Mouse (Mus musculus): ENCODE results near the gene Batf3. TPM values are rescaled to one million over a fixed set of nuclear protein-coding genes. Genes with fewer than 3 reads are reported as not detected.

The Batf3 gene
- polyA plus RNA-seq, 1 experiment, result 4.8 TPM

DNA sequence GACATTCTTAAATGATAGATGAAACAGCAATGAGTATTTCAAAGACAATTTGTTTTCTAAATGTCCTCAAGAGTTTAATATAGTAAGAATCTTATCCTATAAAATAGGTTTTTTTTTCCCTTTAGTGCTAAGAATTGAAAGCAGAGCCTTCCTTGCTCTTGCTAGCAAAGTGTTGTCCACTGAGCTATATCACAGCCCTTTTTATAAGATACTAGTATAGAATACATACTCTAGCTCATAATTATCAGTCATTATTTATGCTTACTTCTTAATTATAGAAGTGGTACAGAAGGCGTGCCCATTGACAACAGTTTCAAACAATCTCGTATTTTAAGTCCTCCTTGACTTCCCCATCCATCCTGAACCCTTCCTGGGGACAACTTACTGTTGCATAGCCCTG, 33.1 kb upstream of the Batf3 start:
- H3K27ac ChIP-seq (ENCODE audit: insufficient read depth, low read length), result no peak overlapping the region
- H3K4me3 ChIP-seq (ENCODE audit: insufficient read depth, low read length), result no peak overlapping the region
- no peak for TF ChIP-seq POLR2A (IDR thresholded peaks at IDR 0.05; ENCODE audit: extremely low read depth, insufficient read depth, low read length)
- no peak for TF ChIP-seq CTCF (IDR thresholded peaks at IDR 0.05; ENCODE audit: extremely low read depth, insufficient read depth, low read length)
- H3K4me1 ChIP-seq (ENCODE audit: control insufficient read depth, insufficient read depth, low read length), result peaks cover 2% of the 10 kb centered on the region; the same call in 1 of the 2 replicates

DNA sequence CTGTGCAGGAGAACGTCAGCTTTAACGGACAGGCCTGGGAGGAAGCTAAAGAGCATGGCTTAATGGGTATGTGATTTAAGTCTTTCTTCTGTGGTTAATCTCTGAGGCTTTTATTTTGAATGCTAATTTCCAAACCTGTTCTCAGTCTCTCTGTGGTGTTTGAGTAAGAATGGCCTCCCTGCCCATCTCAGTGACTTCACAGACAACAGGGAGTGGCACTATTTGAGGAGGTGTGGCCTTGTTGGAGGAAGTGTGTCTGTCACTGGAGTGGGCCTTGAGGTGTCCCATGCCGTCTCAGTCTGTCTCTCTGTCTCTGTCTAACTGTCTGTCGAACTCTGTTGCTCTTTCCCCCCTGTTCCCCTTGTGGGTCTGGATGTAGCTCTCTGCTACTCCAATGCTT, 32.5 kb upstream of the Batf3 start:
- H3K4me3 ChIP-seq (ENCODE audit: insufficient read depth, low read length), result no peak overlapping the region
- no peak for TF ChIP-seq CTCF (IDR thresholded peaks at IDR 0.05; ENCODE audit: extremely low read depth, insufficient read depth, low read length)
- no peak for TF ChIP-seq POLR2A (IDR thresholded peaks at IDR 0.05; ENCODE audit: extremely low read depth, insufficient read depth, low read length)
- H3K27ac ChIP-seq (ENCODE audit: insufficient read depth, low read length), result no peak overlapping the region
- peaks cover 2% of the 10 kb centered on the region; the same call in 1 of the 2 replicates for H3K4me1 ChIP-seq (ENCODE audit: control insufficient read depth, insufficient read depth, low read length)

DNA sequence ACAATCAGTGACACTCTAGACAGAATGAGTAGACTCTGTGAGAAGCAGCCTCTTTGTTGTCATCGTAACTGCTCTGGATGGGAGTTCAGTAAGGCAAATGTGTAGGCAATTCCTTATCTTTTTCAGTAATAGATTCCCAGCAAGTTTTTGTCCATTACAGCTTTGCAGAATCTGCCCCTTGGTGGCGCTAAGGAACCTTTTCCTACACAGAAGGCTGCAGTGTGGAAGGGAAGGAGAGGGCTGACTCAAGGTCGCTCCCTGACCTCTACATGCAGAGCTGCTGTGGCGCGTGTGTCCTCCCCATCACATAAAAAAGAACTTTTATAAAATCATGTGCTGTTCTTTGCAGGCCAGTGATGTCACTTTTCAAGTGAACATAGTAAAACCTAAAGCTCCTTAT, 29.3 kb upstream of the Batf3 start:
- Histone ChIP-seq H3K4me1 (ENCODE audit: control insufficient read depth, insufficient read depth, low read length) (no peaks in the 10 kb centered on the region), H3K27ac (ENCODE audit: insufficient read depth, low read length) (no peak overlapping the region), H3K4me3 (ENCODE audit: insufficient read depth, low read length) (no peak overlapping the region)
- TF ChIP-seq POLR2A (IDR thresholded peaks at IDR 0.05; ENCODE audit: extremely low read depth, insufficient read depth, low read length), result no peak
- TF ChIP-seq CTCF (IDR thresholded peaks at IDR 0.05; ENCODE audit: extremely low read depth, insufficient read depth, low read length), result 0 out of 2 replicates have a peak, but pooled peaks have one; percentile 13

DNA sequence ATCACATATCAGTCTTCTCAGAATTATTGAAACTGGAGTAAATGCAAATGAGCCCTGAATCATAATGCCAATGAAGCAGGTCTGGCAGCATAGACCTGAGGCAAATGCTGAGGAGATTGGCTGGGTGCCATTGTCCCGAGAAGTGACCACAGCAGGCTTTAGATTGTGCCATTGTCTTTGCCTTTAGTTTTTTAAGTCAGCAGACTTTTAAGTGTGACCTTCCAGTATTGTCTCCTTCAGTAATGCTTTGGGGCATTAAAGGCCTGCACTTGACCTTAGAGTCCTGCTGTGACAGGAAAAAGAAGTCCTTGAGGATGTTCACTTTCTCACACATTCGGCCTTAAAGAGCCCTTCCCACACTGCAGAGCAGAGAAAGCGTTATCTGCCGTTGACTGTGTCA, 27.4 kb upstream of the Batf3 start:
- no peak overlapping the region for H3K4me3 ChIP-seq (ENCODE audit: insufficient read depth, low read length)
- H3K4me1 ChIP-seq (ENCODE audit: control insufficient read depth, insufficient read depth, low read length), result no peaks in the 10 kb centered on the region
- TF ChIP-seq CTCF (IDR thresholded peaks at IDR 0.05; ENCODE audit: extremely low read depth, insufficient read depth, low read length), result no peak
- no peak for TF ChIP-seq POLR2A (IDR thresholded peaks at IDR 0.05; ENCODE audit: extremely low read depth, insufficient read depth, low read length)
- H3K27ac ChIP-seq (ENCODE audit: insufficient read depth, low read length), result no peak overlapping the region

DNA sequence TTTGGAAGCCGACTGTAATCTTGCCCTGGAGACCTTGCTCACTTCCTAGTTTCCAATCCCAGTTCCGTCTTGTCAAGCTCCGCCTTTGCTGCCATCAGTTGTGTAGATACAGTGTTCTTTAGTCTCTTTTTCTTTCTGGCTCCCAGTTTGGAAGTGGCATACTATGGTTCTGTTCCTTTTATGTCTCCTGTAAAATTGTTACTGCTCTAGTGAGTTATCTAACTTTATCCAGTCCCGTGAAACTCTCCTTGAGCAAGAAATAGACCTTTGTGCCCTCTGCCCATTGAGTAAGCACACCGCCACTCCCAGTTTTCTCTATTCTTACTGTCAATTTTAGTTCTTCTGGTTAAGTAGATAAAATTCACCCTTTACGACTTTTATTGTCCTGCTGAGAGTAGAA, 26.0 kb upstream of the Batf3 start:
- Histone ChIP-seq H3K4me3 (ENCODE audit: insufficient read depth, low read length) (no peak overlapping the region), H3K4me1 (ENCODE audit: control insufficient read depth, insufficient read depth, low read length) (no peaks in the 10 kb centered on the region), H3K27ac (ENCODE audit: insufficient read depth, low read length) (no peak overlapping the region)
- no peak for TF ChIP-seq POLR2A (IDR thresholded peaks at IDR 0.05; ENCODE audit: extremely low read depth, insufficient read depth, low read length)
- no peak for TF ChIP-seq CTCF (IDR thresholded peaks at IDR 0.05; ENCODE audit: extremely low read depth, insufficient read depth, low read length)

DNA sequence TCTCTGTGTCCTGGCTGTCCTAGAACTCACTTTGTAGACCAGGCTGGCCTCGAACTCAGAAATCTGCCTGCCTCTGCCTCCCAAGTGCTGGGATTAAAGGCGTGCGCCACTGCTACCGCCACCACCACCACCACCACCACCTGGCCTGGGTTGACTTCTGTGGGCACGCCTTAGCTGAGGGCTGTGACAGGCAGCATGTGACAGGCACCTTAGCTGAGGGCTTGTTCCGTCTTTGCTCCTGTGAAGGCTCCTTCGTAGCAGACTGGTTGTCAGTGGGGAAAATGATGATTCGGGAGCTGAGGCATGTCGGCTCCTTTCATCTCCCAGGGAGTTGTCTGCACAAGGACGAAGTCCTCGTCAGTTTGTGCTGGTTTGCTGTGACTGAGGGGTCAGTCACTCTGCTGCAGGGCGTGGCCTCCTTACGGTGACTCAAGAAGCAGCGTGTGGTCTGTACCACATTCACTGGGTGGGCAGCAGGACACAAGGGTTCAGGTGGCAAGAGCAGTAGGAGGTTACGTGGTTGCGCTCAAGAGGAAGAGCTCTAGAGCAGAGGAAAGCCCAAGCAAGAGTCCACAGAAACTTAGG, 25.2 kb upstream of the Batf3 start:
- H3K4me3 ChIP-seq (ENCODE audit: insufficient read depth, low read length), result no peak overlapping the region
- no peak for TF ChIP-seq CTCF (IDR thresholded peaks at IDR 0.05; ENCODE audit: extremely low read depth, insufficient read depth, low read length)
- no peak for TF ChIP-seq POLR2A (IDR thresholded peaks at IDR 0.05; ENCODE audit: extremely low read depth, insufficient read depth, low read length)
- no peaks in the 10 kb centered on the region for H3K4me1 ChIP-seq (ENCODE audit: control insufficient read depth, insufficient read depth, low read length)
- peak overlapping the region; percentile 33; the same call in 1 of the 2 replicates for H3K27ac ChIP-seq (ENCODE audit: insufficient read depth, low read length)

DNA sequence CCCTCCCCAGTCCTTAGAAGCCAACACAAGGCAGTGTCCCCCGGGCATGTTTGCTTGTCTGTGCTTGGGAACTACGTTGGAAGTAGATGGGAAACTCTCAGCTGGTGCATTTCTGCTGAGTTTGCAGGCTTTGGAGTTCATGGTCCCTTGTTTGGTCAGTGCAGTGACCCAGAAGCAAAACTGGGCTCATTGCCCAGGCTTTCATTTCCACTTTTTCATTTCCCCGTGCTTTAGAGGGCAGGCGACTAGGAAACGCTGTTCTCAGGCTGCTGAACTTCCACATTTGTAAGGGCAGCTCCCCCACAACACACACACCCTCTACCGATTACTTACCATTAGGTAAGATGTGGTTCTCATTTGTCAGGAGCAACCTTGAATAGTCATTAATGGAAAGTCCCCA, 24.6 kb upstream of the Batf3 start:
- Histone ChIP-seq H3K4me3 (ENCODE audit: insufficient read depth, low read length) (no peak overlapping the region), H3K4me1 (ENCODE audit: control insufficient read depth, insufficient read depth, low read length) (no peaks in the 10 kb centered on the region), H3K27ac (ENCODE audit: insufficient read depth, low read length) (peak overlapping the region; percentile 33; the same call in 1 of the 2 replicates)
- TF ChIP-seq POLR2A (IDR thresholded peaks at IDR 0.05; ENCODE audit: extremely low read depth, insufficient read depth, low read length) (no peak), CTCF (IDR thresholded peaks at IDR 0.05; ENCODE audit: extremely low read depth, insufficient read depth, low read length) (no peak)

DNA sequence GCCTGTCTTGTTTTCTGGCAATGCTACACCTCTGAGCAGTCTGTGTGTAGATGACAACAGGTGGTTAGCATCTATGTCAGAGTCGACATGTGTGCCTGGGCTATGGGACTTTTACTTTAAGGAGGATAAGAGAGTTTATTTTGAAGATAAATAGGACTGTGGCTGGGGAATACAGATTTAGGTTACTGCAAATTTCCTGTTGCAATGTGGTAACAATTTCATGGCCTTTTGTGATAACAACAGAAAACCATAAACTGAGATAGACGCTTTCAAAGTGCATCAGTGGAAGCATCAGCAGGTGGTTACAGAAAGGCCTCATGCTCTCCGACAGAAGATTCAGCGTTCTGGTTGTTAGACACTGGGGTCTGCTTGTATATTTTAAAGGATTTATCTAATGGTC, 24.2 kb upstream of the Batf3 start:
- no peak overlapping the region for H3K4me3 ChIP-seq (ENCODE audit: insufficient read depth, low read length)
- H3K27ac ChIP-seq (ENCODE audit: insufficient read depth, low read length), result no peak overlapping the region
- TF ChIP-seq CTCF (IDR thresholded peaks at IDR 0.05; ENCODE audit: extremely low read depth, insufficient read depth, low read length) (no peak), POLR2A (IDR thresholded peaks at IDR 0.05; ENCODE audit: extremely low read depth, insufficient read depth, low read length) (no peak)
- no peaks in the 10 kb centered on the region for H3K4me1 ChIP-seq (ENCODE audit: control insufficient read depth, insufficient read depth, low read length)

DNA sequence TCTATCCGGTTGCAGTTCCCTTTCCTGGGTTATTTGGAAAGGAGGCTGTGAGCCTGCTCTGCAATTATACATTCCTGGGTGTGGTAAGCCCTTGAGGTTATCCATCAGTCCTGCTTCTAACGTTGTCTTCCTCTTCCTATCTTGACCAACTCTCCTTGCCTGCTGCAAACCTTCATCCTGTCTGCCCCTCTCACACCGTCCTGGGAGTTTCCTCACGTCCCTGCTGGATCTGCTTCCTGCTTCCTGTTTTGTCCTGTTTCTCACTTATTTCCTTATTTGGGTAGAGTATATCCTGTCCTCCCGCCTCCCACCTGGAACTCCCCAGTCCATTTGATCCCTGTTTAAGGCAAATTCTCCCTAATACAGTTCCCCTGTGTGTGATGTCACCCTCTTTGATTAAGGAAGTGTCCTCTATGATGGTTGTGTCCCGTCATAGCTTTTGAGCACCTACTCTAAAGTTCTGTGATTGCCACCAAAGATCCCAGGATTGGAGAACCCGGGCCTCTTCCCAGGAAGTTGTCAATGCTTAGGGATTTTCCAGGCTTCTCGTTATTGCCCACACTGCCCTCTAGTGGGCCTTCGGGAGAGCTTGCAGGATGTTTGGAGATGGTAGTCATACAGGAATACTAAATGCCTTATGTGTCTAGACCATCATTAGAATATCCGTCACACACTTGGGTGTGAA, 22.3 kb upstream of the Batf3 start:
- no peaks in the 10 kb centered on the region for H3K4me1 ChIP-seq (ENCODE audit: control insufficient read depth, insufficient read depth, low read length)
- H3K4me3 ChIP-seq (ENCODE audit: insufficient read depth, low read length), result no peak overlapping the region
- TF ChIP-seq POLR2A (IDR thresholded peaks at IDR 0.05; ENCODE audit: extremely low read depth, insufficient read depth, low read length) (no peak), CTCF (IDR thresholded peaks at IDR 0.05; ENCODE audit: extremely low read depth, insufficient read depth, low read length) (peak; percentile 79)
- H3K27ac ChIP-seq (ENCODE audit: insufficient read depth, low read length), result no peak overlapping the region

DNA sequence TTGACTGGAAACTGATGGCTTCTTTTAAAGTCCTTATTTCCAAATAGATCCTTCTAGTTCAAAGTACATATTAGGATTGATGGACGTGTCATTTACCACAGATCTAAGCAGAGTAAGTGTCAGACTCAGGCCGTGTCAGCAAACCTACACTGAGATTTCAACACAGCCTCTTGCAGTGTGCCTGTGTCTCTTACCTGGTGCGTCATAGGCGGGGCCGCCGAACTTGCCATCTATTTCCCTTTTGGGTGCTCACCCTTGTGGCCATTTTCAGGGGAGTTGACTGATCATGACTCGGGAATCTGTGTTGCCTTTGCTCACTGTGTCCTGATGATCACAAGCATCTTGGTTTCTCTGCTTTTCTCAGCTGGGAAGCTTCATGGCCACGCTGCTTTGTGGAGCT, 14.4 kb upstream of the Batf3 start:
- H3K27ac ChIP-seq (ENCODE audit: insufficient read depth, low read length), result no peak overlapping the region
- no peaks in the 10 kb centered on the region for H3K4me1 ChIP-seq (ENCODE audit: control insufficient read depth, insufficient read depth, low read length)
- no peak overlapping the region for H3K4me3 ChIP-seq (ENCODE audit: insufficient read depth, low read length)
- no peak for TF ChIP-seq CTCF (IDR thresholded peaks at IDR 0.05; ENCODE audit: extremely low read depth, insufficient read depth, low read length)
- no peak for TF ChIP-seq POLR2A (IDR thresholded peaks at IDR 0.05; ENCODE audit: extremely low read depth, insufficient read depth, low read length)

Data from cortical plate, adult 2 months (tissue).